Comparison of ENCODE assay signal across 21 mouse cellular contexts in genomic region chr1:71979261-71979660, GRCm38 (mm10).
"Had no signal": no experiment of that assay in that cellular context is flagged by ENCODE, and none has a peak within 500 bp of the region (broad histone marks: within the 10 kb centered on the region; RNA-seq: fewer than 3 reads in every experiment).

No protein-coding gene starts in this region.

- H3K9ac ChIP-seq: kidney, embryonic 15.5 days; liver, embryonic 12.5 days; liver, embryonic 15.5 days; lung, embryonic 14.5 days; midbrain, embryonic 12.5 days; midbrain, embryonic 15.5 days; neural tube, embryonic 12.5 days; neural tube, embryonic 15.5 days; stomach, embryonic 15.5 days had no signal

- H3K9me3 ChIP-seq: kidney, embryonic 15.5 days; liver, embryonic 12.5 days; liver, embryonic 15.5 days; midbrain, embryonic 12.5 days; midbrain, embryonic 15.5 days; neural tube, embryonic 12.5 days; neural tube, embryonic 15.5 days; stomach, embryonic 15.5 days had no signal

- H3K4me2 ChIP-seq: kidney, embryonic 15.5 days; liver, embryonic 12.5 days; liver, embryonic 15.5 days; lung, embryonic 14.5 days; midbrain, embryonic 12.5 days; midbrain, embryonic 15.5 days; neural tube, embryonic 12.5 days; neural tube, embryonic 15.5 days; stomach, embryonic 15.5 days had no signal

- ATAC-seq: liver, embryonic 12.5 days; lung, postnatal 0 days; midbrain, embryonic 15.5 days had no signal

- DNase-seq: kidney, adult 11 months; kidney, adult 8-10 months; kidney, postnatal 10 days; kidney, postnatal 36 days; liver; lung, embryonic 14.5 days; right cerebral cortex, adult 18-20 months; right cerebral cortex, postnatal 14 days; right cerebral cortex, postnatal 4 days; spleen, adult 18-20 months; thymus, postnatal 25 days had no signal

- H3K4me1 ChIP-seq: kidney, embryonic 15.5 days; liver, embryonic 12.5 days; liver, embryonic 15.5 days; midbrain, embryonic 12.5 days; midbrain, embryonic 15.5 days; neural tube, embryonic 12.5 days; neural tube, embryonic 15.5 days; stomach, embryonic 15.5 days had no signal

- H3K36me3 ChIP-seq: kidney, embryonic 15.5 days; liver, embryonic 12.5 days; liver, embryonic 15.5 days; midbrain, embryonic 12.5 days; midbrain, embryonic 15.5 days; neural tube, embryonic 12.5 days; neural tube, embryonic 15.5 days; stomach, embryonic 15.5 days had no signal

- H3K4me3 ChIP-seq: kidney, embryonic 15.5 days; liver, embryonic 12.5 days; liver, embryonic 15.5 days; midbrain, embryonic 12.5 days; midbrain, embryonic 15.5 days; neural tube, embryonic 12.5 days; neural tube, embryonic 15.5 days; stomach, embryonic 15.5 days had no signal

- H3K27ac ChIP-seq: kidney, embryonic 15.5 days; liver, embryonic 12.5 days; liver, embryonic 15.5 days; macrophage; midbrain, embryonic 12.5 days; midbrain, embryonic 15.5 days; neural tube, embryonic 12.5 days; neural tube, embryonic 15.5 days; stomach, embryonic 15.5 days had no signal

- H3K27me3 ChIP-seq: kidney, embryonic 15.5 days; liver, embryonic 12.5 days; liver, embryonic 15.5 days; midbrain, embryonic 12.5 days; midbrain, embryonic 15.5 days; neural tube, embryonic 12.5 days; neural tube, embryonic 15.5 days; stomach, embryonic 15.5 days had no signal
